Mouse (Mus musculus) heart, adult 18-20 months (tissue): ENCODE measurements around the gene Pram1. TPM values are rescaled to one million over a fixed set of nuclear protein-coding genes. Genes with fewer than 3 reads are reported as not detected.

Experiments used
- DNase-seq, 2 experiments: peaks; one replicate each; pipeline ENCODE4 v3.0.0; 2021 to 2022; ENCODE audit warnings: mixed read lengths in 1 of 2
- total RNA-seq, 2 experiments: library from RNA; stranded (reverse); gene quantifications; 2 replicates each; pipeline ENCODE4 v1.2.3; 2021

Pram1 gene
- total RNA-seq, 2 experiments from 2014 or later, result 0.10 to 0.31 TPM

DNA sequence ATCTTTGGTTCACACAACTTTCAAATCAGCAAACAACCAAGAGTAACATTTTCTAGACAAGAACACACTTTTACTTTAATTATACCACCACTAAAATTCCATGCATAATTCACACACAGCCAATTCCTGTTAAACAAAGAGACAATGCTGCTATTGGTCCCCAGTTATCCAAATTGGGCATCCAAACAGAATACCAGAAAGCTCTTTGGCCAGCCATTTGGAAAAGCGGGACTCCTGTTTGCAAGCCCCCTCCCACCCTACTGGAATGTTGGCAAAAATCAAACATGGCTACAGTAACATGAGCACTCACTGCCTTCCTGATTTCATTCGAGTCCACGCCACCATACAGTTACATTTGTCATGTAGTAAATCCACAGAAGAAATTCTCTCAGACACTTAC lies 31.8 kb downstream of the Pram1 start:
- no peak for DNase-seq

GRCm38 (mm10) chr17:33673837-33674236 lies 36.0 kb downstream of the Pram1 start:
- no peak for DNase-seq

- DNase-seq, result peak; percentile 37 to 58
Observed at GRCm38 (mm10) chr17:33675452-33675851, 37.6 kb downstream of the Pram1 start.

DNA sequence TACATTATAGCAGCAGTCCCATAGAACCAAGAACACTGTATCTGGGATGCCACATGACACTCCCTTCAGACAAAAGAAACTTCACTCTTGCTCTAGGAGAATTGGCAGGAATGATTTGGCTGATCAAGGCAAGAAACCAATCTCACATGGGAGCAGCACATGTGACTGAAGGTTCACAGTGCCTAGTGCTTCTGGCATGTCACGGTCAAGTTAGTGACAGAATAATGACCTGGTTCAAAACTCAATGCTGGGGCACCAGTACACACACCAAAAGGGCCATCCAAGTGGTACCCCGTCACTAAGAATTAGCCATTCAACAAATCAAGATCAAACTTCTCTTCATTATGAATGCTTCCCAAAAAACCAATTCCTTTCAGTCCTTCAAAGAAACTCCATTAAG lies 38.2 kb downstream of the Pram1 start:
- no peak for DNase-seq

DNA sequence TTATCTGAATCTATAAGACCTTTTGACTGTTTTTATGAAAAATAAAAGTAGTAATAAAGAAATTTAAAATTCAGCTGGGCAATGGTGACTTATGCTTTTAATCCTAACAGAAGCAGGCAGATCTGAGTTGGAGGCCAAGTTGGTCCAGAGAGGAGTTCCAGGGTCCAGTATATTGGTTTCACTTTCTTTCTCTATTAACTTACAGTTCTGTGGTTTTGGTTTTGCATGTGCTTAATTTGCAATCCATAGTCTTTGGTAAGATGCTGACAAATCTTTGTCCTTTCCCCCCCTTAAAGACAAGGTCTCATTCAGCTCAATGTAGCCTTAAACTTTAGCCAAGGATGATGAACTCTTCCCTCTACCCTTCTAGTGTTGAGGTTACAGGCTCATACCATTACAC lies 40.9 kb downstream of the Pram1 start:
- DNase-seq, result no peak

GRCm38 (mm10) chr17:33681767-33682166 lies 43.9 kb downstream of the Pram1 start:
- no peak for DNase-seq

DNA sequence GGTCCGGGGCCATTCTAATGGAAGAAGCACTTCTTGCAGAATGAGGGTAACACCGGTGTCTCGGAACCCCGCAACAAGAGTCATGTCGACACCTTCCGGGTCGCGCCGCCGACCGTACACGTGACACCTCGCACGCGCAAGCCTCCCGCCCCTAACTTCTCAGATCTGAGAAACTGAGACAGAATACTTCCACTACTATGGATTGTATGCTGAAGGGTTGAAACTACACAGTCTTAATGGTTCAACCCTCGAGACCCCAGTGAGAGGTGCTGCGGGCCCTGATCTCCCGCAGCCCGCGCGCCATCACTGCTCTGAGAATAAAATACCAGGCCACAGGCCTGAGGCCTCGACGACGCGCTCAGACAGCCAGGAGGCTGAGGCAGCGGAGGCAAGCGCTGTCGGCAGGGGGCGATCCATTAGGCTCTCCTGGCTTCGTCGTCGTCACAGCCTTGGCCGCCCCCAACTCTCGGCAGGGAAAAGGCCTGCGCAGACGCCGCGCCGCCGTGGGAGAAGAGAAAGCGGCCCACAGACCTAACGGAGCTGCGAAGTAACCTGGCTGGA lies 46.9 kb downstream of the Pram1 start:
- DNase-seq, result peak in 1 of 2 experiments; percentile 69

DNA sequence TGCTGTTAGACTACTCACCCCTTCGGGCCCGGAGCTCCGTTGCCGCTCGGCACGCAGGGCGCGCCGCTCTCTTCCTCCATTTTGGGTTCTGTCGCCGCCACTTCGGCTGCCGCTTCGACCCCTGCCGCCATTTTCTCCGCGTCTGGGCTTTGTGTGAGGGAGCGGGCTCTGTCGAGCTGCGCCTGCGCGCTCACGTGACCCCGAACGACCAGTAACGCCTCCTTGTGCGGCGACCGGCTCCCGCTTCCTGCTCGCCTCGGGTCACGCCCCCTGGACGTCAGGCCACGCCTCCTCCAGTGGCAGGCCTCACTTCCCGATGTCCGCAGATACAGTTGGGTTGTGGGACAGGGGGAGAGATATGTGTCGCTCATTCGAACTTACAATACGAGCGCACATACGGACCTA lies 47.4 kb downstream of the Pram1 start:
- peak; percentile 98 to 99 for DNase-seq

DNA sequence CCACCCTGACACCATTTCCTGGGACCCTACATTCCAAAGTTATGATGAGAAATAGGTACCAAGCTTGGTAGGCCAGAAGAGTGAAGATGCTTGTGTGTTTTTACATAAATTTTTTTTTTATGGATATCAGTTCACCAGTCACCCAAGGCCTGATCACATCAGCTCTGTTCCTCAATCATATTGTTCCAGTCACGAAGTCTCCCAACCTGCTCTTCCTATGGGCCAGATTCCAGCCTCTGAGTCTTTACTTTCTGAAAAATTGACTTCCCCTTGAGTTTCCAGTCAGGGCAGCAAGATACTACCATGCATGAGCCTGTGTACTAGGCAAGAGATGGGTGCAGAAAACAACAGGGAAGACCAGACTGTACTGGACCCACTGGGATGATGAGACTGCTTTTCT lies 48.9 kb downstream of the Pram1 start, which contains the start of gene Hnrnpm:
Gene Hnrnpm, minus strand, starts transcription at position 101 of the 400 bp plus-strand sequence.
- no peak for DNase-seq

Other genes with a start within 250 kb of the Pram1 start
- gene Zfp101, start 243.4 kb upstream of the Pram1 start, total RNA-seq, result 1 to 10 TPM; 2.5 to 5.4 TPM
- not detected for gene Actl9, start 205.2 kb upstream of the Pram1 start, total RNA-seq
- gene Adamts10, start 113.9 kb upstream of the Pram1 start, total RNA-seq, result 1 to 10 TPM; 7.8 to 9.4 TPM
- gene Myo1f, start 82.3 kb upstream of the Pram1 start, total RNA-seq, result 1 to 10 TPM; 1.9 to 3.0 TPM
- gene Zfp414, start 9.0 kb upstream of the Pram1 start, total RNA-seq, result 1 to 10 TPM; 7.9 to 9.9 TPM
- gene Hnrnpm, start 48.8 kb downstream of the Pram1 start, total RNA-seq, result 10 to 100 TPM; 89.0 to 93.4 TPM
- 100 to 1,000 TPM; 131 to 133 TPM for gene March2, start 80.6 kb downstream of the Pram1 start, total RNA-seq
- 100 to 1,000 TPM; 202 to 251 TPM for gene Rab11b, start 122.5 kb downstream of the Pram1 start, total RNA-seq
- gene Angptl4, start 143.8 kb downstream of the Pram1 start, total RNA-seq, result 10 to 100 TPM in 1 of 2 experiments, 1 to 10 TPM in 1; 5.5 to 12.2 TPM
- 10 to 100 TPM; 49.0 to 64.9 TPM for gene Kank3, start 172.5 kb downstream of the Pram1 start, total RNA-seq
- 100 to 1,000 TPM; 702 to 791 TPM for gene Rps28, start 186.5 kb downstream of the Pram1 start, total RNA-seq
- 100 to 1,000 TPM; 645 to 655 TPM for gene Ndufa7, start 186.5 kb downstream of the Pram1 start, total RNA-seq
- gene Cd320, start 205.0 kb downstream of the Pram1 start, total RNA-seq, result 10 to 100 TPM; 31.8 to 34.9 TPM
- not detected for gene Gm7029, start 235.8 kb downstream of the Pram1 start, total RNA-seq